Mouse (Mus musculus) left cerebral cortex, adult 18-20 months (tissue): ENCODE data around the gene Etnk2. TPM values are rescaled to one million over a fixed set of nuclear protein-coding genes. Genes with fewer than 3 reads are reported as not detected.
A peak's percentile ranks its signal among the peaks of the same experiment; 100 is the strongest.

Experiments used
- DNase-seq, 2 experiments: peaks; one replicate each; pipeline ENCODE4 v3.0.0; 2021 to 2022; ENCODE audit warnings: low spot score in 2 of 2, mixed read lengths in 1 of 2
- total RNA-seq, 2 experiments: library from RNA; stranded (reverse); gene quantifications; 2 replicates each; pipeline ENCODE4 v1.2.3; 2021

The Etnk2 gene
- total RNA-seq, 2 experiments from 2014 or later, result 11.2 to 11.6 TPM

DNA sequence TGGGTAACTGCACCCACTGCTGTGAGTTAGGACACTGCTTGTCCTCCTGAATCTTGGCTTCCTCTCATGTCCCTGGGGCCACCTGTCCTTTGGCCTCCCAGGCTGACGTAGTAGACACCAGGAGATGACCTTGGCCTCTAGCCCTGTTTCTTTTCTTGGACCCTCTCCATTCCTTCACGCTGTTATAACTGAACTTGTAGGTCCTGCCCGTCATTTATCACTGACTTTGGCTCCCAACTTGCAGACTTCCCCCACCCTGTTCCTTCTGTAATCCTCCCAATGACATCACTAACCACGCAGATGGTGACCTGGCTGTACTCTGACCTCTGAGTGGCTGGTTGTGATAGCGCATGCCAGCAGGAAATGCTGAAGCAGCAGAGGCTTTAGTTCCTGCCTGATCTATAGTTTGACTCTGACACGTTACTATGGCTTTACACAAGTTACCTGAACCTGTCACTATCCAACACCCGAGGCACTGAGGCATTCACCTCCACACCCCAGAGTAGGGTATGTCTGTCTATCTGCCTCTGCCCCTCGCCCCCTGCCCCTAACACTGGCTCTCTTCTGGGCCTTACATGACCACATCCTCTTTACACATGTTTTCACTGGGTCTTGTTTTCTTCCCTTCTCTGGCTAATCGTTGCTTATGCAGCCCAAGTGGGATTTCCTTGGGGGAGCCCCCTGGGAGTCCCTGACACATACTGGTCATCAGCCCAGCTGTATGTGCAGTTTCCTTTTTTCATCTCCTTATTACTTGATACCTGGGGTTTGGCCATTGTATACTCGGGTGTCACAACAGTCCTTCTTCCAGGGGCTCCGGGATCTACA lies 15.5 kb upstream of the Etnk2 start:
- DNase-seq, result no peak

DNA sequence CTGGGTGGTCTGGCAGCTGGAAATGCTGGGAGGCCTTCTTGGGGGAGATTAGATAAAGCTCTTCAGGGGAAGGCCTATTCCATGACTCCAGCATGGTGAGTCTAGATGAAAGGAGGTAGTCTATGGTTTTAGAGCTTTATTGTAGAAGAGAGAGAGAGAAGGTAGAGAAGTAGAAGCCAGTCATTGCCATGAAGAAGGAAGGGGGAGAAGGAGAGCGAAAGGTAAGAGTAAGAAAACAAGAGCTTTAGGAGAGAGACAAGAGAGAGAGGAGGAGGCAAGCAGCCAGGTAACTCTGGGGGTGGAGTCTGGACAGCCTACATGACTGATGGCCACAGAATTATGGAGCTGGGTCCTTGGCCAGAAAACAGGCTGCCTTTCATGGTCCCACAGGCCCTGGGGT lies 13.2 kb upstream of the Etnk2 start, which contains the start of gene Ren1:
Gene Ren1, plus strand, starts transcription at position 301 of the 400 bp plus-strand sequence.
- DNase-seq, result no peak

DNA sequence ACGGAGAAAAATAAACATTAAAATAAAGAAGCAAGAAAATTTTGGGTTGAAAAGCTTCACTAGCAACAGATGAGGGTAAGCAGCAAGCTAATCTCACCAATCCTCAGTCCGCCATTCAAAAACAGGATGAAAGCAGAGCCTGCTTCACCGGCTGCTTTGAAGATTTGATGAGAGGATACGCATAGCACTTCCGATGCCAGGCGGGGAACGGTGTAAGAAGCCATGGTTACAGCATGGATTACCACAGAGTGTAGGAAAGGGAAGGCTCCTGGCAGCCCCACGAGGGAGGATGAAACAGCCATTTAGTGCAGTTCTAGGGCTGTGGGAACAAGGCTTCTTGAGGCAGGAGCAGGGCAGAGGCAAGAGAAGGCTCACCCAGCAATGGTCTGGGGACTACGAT lies 11.6 kb upstream of the Etnk2 start:
- no peak for DNase-seq

DNA sequence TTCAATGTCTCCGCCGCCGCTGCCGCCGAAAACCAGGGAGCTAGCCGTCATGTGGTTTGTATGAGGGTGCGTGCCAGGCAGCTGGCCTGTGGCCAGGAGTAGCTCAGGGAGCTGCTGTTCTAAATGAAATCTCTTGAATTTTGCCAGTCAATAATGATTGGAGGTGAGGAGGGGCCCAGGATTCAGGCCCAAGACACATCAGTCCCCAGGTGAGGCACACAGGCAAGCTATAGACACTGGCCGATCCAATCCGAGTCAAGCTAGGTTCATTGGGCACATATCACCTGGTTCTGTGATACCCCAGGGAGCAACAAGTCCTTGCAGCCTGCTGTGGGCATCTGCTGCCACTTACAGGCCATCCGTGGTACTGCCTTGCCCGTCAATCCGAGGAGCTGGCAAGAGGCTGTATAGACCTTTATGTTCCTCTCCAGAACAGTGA lies 10.0 kb upstream of the Etnk2 start:
- DNase-seq, result peak; percentile 91

DNA sequence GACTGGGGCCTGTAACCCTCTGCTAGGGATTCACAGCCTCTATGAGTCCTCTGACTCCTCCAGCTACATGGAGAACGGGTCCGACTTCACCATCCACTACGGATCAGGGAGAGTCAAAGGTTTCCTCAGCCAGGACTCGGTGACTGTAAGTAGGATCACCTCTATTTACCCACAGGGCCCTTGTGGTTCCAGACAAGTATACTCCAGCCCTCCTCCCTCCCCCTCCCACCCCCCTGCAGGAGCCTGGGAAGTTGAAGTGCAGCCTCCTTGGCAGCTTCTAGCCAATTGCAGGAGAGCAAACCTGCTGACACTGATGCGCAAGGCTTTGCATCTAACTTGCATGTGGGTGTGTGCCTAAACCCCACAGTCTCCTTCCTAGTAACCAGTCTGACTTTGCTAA lies 7.9 kb upstream of the Etnk2 start:
- no peak for DNase-seq

DNA sequence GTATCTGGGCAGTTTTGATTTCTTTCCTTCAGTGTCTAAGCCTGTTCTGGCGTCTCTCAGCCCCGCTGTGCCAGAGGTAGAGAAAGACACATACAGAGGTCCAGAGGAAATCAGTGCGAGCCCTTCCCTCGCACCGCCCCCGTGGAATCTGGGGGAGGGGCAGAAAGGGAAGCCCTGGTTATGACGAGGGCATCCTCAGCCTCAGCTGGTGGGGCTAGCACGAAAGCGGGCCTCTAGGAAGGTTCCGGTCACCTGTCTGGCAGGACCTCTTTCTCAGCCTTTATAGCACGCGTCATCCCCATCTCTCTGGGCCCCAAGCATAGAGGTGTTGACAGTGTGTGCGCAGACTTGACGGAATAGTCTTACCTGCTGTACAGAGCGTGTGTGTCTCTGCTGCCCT lies 7.5 kb upstream of the Etnk2 start:
- DNase-seq, result no peak

DNA sequence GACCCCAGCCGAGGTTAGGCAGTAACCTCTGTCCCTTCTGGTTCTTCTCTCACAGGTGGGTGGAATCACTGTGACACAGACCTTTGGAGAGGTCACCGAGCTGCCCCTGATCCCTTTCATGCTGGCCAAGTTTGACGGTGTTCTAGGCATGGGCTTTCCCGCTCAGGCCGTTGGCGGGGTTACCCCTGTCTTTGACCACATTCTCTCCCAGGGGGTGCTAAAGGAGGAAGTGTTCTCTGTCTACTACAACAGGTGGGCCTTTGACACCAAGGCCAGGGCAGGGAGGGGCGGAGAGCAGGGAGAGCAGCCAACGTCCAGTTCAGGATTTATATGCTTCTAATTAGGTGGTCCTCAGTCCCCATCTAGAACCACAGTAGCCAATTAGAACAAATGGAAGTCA lies 7.0 kb upstream of the Etnk2 start:
- DNase-seq, result no peak

DNA sequence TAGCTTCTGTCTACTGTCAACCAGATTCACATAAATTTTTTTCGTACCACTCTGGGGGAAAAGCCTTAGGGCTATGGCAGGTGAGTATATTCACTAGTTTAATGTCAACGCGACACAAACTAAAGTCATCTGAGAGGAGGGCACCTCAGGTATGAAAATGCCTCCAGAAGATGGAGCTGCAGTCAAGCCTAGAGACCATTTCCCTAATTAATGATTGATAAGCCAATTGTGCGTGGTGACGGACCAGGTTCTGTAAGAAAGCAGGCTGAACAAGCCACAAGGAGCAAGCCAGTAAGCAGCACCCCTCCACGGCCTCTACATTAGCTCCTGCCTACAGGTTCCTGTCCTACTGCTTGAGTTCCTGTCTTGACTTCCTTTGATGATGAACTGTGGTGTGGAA lies 2.4 kb upstream of the Etnk2 start:
- DNase-seq, result no peak

DNA sequence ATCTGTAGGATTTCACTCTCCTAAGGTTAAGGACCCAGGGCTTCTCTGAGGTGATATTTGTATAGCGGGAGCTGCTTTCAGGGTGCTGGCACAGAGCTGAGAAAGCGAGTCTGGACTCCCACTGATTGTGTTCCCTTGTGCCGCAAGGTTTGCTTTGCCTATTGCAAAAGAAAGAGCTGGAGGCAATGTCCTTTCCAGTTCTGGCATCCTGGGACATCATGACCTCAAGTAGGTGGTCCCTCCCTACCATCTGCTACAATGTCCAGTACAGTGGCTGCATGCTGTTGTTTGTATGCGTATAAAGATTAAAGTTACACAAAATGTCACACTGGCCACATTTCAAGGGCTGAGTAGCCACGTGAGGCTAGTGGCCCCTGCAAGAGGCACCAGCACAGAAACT lies 1.3 kb upstream of the Etnk2 start:
- DNase-seq, result no peak

DNA sequence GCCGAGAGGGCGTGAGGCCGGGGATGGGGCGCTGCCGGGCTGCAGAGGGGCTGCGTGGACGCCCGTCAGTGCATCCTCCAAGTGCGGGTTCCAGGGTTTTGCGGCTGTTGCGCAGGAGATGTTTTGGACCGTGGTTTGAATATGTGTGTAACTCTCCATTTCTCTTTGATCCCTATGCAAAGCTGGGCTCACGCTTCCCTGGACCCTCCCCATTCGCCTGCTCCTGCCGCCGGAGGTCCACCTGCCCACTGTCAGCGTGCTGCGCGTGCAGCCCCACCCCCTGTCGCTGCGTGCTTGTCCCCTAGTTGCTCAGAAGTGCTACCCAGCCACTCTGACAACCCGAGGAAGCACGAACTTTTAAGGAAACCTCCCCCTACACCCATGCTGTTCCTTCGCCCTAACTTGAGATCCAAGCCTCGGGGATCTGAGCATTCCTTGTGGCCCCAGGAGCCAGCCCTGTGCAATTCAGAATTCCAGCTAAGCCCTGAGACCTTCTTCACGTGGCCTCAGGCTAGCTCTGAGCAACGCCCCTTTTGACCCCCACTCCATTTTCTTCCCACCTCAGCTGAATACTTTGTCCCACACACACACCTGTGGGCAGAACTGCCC lies 754 bp downstream of the Etnk2 start:
- DNase-seq, result peak in 1 of 2 experiments; percentile 43

DNA sequence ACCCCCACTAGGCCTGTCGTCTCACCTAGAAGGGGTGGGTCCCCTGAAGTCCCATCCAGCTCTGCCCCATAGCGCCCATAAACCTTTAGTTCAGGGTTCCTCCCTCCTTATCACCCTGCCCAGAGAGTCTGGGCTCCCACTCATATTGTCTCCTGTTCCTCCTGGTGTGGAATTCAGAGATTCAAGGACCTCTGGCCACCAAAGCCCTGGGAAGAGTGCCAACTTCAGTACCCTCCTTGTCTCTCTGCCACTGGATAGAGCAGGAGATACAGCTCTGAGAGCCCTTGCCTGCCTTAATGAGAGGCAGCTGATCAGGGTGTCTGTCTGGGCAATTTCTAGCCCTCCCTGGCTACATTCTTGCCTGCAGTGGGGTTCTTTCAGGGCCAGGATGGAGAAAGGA lies 1.5 kb downstream of the Etnk2 start:
- DNase-seq, result no peak

DNA sequence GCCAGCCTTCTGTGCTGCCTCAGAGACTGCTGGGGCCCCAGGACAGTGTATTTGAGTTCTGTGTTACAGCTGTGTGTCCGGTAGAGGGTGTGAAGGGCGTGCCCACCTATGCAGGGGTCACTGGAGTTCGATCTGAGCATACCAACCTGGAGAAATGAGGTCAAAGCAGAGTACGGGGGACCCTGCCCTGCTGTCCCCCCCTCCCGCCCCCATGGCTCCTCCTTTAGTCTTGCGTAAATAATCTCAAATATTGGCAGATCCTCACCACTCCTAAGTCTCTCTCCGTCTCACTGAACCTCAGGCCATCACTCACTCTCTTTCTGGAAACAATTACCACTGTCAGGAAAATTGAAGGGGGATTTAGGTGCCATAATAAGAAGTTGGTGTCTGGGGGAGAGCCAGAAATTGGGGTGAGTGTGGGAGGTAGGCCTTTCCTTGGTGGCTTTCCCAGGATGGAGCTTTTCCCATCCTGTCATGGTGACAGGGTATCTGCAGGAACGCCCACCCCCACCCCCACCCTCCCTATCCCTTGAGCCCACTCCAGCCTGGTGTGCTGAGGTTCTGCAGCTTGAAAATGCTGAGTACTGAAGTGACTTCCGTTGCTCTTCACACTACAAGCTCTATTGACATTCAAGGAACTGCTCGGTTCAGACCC lies 3.7 kb downstream of the Etnk2 start:
- no peak for DNase-seq

DNA sequence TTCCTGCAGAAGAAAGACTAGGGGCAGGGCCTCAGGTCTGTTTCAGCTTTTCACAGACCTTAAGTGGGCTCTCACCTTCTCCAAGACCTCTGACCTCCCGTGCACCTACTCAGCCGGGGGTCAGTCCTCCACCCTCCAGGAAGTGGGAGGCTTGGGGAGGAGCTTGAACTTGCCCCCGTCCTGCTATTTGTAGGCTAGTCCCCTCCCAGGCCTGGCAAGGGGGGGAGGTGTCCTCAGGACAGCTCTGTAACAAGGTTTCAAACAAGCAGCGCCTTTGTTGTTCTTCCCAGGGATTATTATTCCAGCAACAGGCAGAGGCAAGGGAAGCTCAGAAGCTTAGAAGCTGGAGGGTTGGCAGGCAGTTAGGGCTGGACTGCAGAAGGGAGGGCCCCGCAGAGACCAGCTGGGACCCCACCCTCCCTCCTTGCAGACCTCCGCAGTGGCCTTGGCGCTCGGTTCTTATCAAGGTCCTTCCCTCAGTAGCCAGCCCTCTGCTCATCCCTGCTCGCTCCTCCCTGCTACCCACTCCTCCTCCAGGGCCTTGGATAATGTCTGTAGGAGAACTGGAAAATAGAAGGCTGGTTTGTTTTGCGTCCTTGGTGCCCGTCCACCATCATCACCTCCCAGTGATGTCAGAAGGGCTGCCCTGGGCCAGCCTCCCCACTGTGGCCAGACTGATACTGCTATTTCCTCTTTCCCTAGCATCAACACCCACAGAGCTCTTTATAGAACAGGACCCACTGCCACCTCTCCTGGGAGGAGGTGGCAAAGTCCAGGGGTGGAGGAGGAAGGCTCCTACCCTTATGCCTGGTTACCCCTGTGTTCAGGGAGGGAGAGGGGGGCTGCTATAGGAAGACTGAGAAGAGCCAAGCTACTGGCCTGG lies 4.5 kb downstream of the Etnk2 start:
- no peak for DNase-seq

DNA sequence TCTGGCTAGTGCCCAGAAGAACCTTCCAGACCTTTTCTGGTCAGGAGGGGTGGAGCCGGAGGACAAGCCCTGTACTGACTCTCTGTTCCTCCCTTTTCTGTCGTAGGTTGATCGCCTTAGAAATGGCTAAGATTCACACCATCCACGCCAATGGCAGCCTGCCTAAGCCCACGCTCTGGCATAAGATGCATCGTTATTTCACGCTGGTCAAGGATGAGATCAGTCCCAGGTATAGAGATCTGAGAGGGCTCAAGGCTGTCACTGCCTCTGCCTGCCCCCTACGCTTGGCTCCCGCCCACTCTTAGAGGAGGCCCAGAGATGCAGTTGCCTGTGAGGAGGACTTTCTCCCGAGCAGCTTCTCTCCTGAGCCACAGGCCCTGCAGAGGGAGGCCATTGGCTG lies 5.3 kb downstream of the Etnk2 start:
- DNase-seq, result peak; percentile 70 to 84

DNA sequence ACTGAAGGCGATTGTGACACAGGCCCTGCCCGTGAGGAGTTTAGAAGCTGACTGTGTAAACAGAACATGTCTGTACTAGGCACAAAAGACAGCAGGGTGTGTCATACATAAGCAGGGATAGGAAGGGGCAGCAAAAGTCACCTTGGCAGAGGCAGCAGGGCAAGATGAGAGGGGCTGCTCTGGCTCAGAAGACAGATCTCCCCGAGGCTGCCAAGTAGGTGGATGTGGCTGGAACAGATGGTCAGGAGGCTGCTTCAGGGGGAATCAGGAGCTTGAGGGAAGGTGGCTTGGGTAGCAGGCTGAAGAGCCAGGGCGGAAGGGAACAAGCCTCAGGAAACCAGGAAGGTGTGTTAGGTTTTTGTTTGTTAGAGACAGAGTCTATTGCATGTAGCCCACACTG lies 7.0 kb downstream of the Etnk2 start:
- no peak for DNase-seq

DNA sequence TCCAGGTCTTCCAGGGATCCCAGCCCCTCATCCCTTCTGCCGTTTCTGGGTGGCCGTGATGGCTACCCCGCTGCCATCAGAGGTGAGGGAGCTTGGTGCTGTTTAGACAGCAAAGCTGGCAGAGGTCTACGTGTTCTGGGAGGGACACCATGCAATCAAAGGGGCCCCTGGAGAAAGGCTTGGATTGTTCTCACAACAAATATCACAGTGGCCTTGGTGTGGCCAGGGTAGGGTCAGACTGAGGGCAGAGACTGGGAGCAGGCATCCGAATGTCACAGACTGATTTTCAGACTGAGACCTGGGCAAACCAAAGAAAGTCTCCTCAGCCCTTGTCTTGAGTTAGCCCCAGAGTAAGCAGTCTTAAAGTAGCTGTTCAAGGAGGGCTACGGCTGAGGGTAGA lies 8.1 kb downstream of the Etnk2 start:
- no peak for DNase-seq

DNA sequence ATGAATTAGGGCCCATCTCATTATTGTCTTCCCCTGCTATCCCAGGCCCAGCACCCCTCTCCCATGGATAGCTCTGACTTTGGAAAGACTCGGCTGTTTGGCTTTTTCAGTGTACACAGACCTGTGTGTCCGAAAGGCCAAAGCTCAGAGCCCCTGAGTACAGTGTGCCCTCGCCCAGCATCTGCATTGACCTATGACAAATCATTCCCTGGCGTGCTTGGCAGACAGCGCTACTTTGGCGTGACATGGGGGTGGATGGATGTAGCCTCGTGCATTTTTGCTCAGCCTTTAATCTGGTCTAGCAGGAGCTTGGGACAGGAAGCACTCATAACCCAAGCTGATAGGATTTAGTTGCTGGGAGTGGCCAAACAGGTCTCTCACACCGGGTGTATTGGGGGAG lies 8.7 kb downstream of the Etnk2 start:
- DNase-seq, result no peak

DNA sequence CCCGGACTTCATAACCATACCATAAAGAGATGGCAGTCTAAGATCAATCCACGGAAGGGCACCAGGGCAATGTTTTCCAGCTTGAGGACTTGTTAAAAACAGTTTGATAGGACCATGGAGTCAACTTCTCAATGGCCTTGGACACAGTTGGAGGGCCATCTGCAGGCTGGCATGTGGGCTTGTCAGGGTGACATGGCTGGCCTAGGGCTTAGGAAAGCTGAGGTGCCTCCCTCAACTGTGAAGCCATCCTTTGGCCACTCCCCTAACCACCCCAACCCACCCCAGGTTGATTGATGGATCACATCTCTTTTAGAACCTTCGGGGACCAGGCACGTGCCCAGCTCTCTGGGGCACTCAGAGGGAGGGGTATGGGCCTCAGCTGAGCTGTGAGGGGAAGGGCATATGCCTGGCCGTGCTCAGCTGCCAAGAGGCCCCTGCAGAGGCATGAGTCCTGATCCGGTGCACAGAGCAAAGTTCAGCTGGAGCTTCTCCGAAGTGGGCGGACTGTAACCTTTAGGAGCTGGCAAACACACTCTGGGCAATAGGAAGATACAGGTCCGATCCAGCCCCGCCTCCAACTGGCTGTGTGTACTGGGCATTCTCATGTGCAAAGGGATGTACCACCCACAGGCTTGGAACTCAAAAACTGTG lies 12.4 kb downstream of the Etnk2 start:
- DNase-seq, result no peak

DNA sequence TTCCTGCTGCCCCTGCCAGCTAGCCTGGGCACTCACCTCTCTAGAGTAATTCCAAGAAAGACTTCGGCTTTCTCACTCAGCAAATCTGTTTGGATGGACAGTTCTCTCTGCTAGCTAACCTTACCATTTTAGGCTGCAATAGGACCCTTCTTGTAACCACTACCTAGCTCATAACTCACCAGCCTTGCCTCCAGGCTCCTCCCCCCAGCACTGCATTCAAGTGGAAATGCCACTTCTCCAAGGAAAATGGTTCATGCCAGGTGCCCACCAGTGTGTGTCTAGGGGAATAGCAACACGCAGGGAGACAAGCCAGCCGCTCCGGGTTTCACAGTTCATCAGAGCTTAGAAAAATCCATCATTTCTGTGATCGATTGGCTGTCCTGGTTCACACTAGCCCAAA lies 14.2 kb downstream of the Etnk2 start:
- DNase-seq, result no peak

DNA sequence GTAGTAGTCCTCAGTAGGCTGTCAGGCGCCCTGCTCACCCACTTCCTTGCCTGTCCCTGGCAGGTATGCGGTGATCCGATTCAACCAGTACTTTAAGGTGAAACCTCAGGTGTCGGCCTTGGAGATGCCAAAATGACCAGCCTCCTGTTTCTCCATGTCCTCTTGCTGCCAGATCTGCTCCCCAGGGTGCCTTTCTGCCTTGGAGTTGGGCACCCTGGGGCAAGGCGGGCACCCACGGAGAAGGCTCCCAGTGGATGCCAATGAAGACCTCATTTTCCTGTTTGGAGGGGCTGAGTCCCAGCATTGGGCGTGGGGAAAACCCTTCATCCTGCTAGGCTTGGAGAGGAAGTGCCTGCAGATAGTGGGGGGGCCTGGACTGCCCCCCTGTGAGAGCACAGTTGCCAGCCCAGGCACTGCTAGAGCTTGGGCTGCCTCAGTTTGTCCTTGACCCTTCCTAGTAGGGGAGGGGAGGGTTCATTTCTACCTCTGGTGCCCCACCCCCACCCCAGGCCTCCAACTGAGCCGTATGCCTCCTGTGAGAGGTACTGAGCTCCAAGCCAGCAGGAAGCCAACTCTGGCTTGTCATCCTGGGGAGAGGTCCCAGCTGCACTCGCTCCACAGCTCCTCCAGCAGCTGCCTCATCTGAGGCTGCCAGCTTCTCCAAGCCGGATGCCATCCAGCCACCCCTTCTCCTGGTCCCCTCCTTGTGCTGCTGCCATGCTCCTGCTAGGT lies 16.0 kb downstream of the Etnk2 start:
- DNase-seq, result no peak
